Mouse (Mus musculus) limb, embryonic 14.5 days (tissue): ENCODE data around the gene Otogl. TPM values are rescaled to one million over a fixed set of nuclear protein-coding genes. Genes with fewer than 3 reads are reported as not detected.
A peak's percentile ranks its signal among the peaks of the same experiment; 100 is the strongest.
"Not testable (repeated sequence)": the region's sequence is repeated elsewhere in the genome, so short reads cannot be mapped to it uniquely, and the experiment has no call there.

Experiments used
- ATAC-seq: fragments of 200-750 bp; cut with Nextera tagmentation; 2 replicates; pipeline ENCODE4 v1.8.0; 2017; ENCODE audit warnings: low read depth, moderate number of reproducible peaks, moderate TSS enrichment; ENCODE audit not compliant: low FRiP score
- DNase-seq: peaks from one replicate; pipeline ENCODE4 v3.0.0-alpha.2; 2015; ENCODE audit warnings: low spot score
- H3K27ac ChIP-seq: fragments of 300-500 bp; sonication (generic); replicated peaks from 2 replicates; pipeline ENCODE4 v1.5.1; 2014; ENCODE audit warnings: low read depth, mild to moderate bottlenecking, low read length, moderate library complexity, mixed read lengths
- H3K27me3 ChIP-seq: fragments of 300-500 bp; sonication (generic); 2 replicates; pipeline ENCODE4 v1.6.1; 2014; ENCODE audit warnings: low read length, mixed read lengths; ENCODE audit not compliant: control insufficient read depth, insufficient read depth
- H3K36me3 ChIP-seq: fragments of 300-500 bp; sonication (generic); 2 replicates; pipeline ENCODE4 v1.6.1; 2014; ENCODE audit warnings: mild to moderate bottlenecking, low read length, moderate library complexity, mixed read lengths; ENCODE audit not compliant: control insufficient read depth, insufficient read depth
- H3K4me1 ChIP-seq: fragments of 300-500 bp; sonication (generic); 2 replicates; pipeline ENCODE4 v1.6.1; 2014; ENCODE audit warnings: antibody characterized with exemption, low read length, mixed read lengths; ENCODE audit not compliant: control insufficient read depth, insufficient read depth
- H3K4me2 ChIP-seq: fragments of 300-500 bp; sonication (generic); replicated peaks from 2 replicates; pipeline ENCODE4 v1.6.1; 2014; ENCODE audit warnings: low read depth, mild to moderate bottlenecking, low read length, moderate library complexity; ENCODE audit not compliant: severe bottlenecking
- H3K4me3 ChIP-seq: fragments of 300-500 bp; sonication (generic); replicated peaks from 2 replicates; pipeline ENCODE4 v1.5.1; 2014; ENCODE audit warnings: low read length
- H3K9ac ChIP-seq: fragments of 300-500 bp; sonication (generic); 2 replicates; pipeline ENCODE4 v1.6.1; 2014; ENCODE audit warnings: mild to moderate bottlenecking, low read depth, low read length, moderate library complexity; ENCODE audit not compliant: severe bottlenecking
- H3K9me3 ChIP-seq: fragments of 300-500 bp; sonication (generic); 2 replicates; pipeline ENCODE4 v1.6.1; 2016; ENCODE audit warnings: low read length; ENCODE audit not compliant: control insufficient read depth
- POLR2A ChIP-seq: fragments of 200-500 bp; IDR thresholded peaks from 2 replicates; pipeline ENCODE4 v1.8.0; 2012; ENCODE audit warnings: inconsistent platforms, mild to moderate bottlenecking, moderate library complexity, borderline replicate concordance; ENCODE audit not compliant: insufficient read depth, insufficient read length; ENCODE audit errors: extremely low read depth
- WGBS: fragments of 180-500 bp; shearing (Covaris S2); extraction: QIAGEN DNeasy Blood & Tissue Kit; methylation state at CpG from one replicate; pipeline ENCODE4 v1.1.7; 2014; 5-methylcytosine and 5-hydroxymethylcytosine counted together
- polyA plus RNA-seq, 2 experiments: library from polyadenylated mRNA; depleted of rRNA in 1 of 2; stranded (reverse) in 1 of 2; unstranded in 1 of 2; fragments of >200 nt; fragmentation: Nextera tagmentation in 1 of 2; extraction: Ambion mirVana in 1 of 2; gene quantifications; 2 replicates each; pipeline versions ENCODE4 v1.2.1 to v1.2.3; 2012 to 2014

Gene Otogl
- polyA plus RNA-seq, 2 experiments = 0.51 to 0.93 TPM

- no peak overlapping the region for H3K4me3 ChIP-seq
- H3K36me3 ChIP-seq = no peaks in the 10 kb centered on the region
- H3K27me3 ChIP-seq = no peaks in the 10 kb centered on the region
- H3K9me3 ChIP-seq = no peaks in the 10 kb centered on the region
- no peak overlapping the region for H3K27ac ChIP-seq
- no peak overlapping the region for H3K9ac ChIP-seq
- no peak for TF ChIP-seq POLR2A
- ATAC-seq (no peak), DNase-seq (no peak)
- 80% methylated on average over 2 of the region's 2 CpGs for WGBS
- H3K4me1 ChIP-seq = no peaks in the 10 kb centered on the region
- H3K4me2 ChIP-seq = no peak overlapping the region
Observed at GRCm38 (mm10) chr10:107805203-107805602, 106.7 kb downstream of the Otogl start.

DNA sequence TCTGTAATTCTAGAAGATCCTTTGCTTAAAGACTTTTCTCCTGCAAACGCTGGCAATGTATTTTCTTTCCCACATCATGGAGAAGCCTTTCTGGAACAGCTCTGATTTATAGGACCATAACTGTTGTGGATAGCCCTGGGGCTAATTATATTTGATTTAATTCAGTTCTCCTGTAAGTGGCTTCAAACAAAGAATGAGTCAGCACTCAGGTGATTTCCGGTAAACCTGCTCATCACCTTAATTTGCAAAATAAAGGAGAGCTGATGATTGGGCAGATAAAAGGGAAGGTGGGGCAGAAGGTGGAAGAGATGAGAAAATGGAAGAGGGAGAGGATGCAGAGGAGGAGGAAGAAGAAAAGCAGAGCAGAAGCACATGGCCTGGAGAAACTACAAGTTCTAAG is 107.6 kb downstream of the Otogl start:
- not testable (repeated sequence) for H3K9ac ChIP-seq, H3K27ac ChIP-seq, ATAC-seq, H3K4me2 ChIP-seq, H3K9me3 ChIP-seq, H3K4me1 ChIP-seq, H3K27me3 ChIP-seq, H3K36me3 ChIP-seq, DNase-seq, H3K4me3 ChIP-seq
- 30% methylated on average over 2 of the region's 2 CpGs for WGBS

GRCm38 (mm10) chr10:107799671-107800353 is 112.1 kb downstream of the Otogl start:
- H3K9ac ChIP-seq = no peak overlapping the region
- no peaks in the 10 kb centered on the region for H3K4me1 ChIP-seq
- H3K27me3 ChIP-seq = no peaks in the 10 kb centered on the region
- DNase-seq (peak; percentile 68), ATAC-seq (peak; percentile 57; the same call in 1 of the 2 replicates)
- TF ChIP-seq POLR2A = no peak
- H3K9me3 ChIP-seq = no peaks in the 10 kb centered on the region
- no peak overlapping the region for H3K4me3 ChIP-seq
- no peak overlapping the region for H3K4me2 ChIP-seq
- H3K27ac ChIP-seq = no peak overlapping the region
- WGBS = 15% methylated on average over 7 of the region's 7 CpGs
- H3K36me3 ChIP-seq = no peaks in the 10 kb centered on the region

DNA sequence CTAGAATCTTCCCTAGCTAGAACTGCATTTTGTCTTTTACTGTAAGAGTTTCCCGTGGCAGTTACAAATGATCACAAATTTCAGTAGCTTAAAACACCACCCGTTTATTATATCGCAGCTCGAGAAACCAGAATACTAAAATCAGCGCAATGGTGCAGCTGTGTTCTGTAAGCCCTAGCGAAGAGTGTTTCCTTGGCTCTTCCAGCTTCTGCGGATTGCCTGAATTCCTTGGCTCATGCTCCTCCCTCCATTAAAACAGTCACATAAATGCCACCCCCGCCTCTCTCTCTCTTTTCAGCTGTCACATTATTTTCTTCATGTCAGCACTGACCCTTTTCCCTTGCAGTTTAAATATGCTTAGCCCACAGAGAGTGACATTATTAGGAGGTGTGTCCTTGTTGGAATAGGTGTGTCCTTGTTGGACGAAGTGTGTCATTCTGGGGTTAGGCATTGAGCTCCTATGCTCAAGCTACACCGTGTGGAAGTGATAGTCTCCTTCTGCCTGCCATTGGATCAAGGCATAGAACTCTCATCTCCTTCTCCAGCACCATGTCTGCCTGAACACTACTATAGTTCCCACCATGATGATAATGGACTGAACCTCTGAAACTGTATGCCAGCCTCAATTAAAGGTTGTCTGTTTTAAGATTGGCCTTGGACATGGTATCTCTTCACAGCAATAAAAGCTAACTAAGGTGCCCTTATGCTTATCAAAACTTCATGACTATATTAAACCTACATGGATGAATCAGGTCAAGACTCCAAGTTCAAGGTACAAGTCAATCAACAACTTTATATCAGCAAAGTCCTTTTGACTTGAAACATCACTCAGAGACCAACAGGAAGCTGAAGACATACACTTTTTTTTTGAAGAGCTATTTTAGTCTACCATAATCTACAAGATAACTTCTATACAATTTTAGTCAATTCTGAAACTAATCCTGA is 116.8 kb downstream of the Otogl start:
- Histone ChIP-seq H3K36me3 (no peaks in the 10 kb centered on the region), H3K9me3 (no peaks in the 10 kb centered on the region), H3K4me2 (no peak overlapping the region), H3K4me3 (no peak overlapping the region), H3K27ac (no peak overlapping the region), H3K4me1 (no peaks in the 10 kb centered on the region), H3K27me3 (no peaks in the 10 kb centered on the region), H3K9ac (no peak overlapping the region)
- no peak for TF ChIP-seq POLR2A
- 75% methylated on average over 10 of the region's 10 CpGs for WGBS
- ATAC-seq = peak; percentile 37; the same call in 1 of the 2 replicates
- peak; percentile 28 for DNase-seq

GRCm38 (mm10) chr10:107792491-107792890 is 119.4 kb downstream of the Otogl start:
- 76% methylated on average over 3 of the region's 3 CpGs for WGBS
- H3K9ac ChIP-seq = no peak overlapping the region
- no peak overlapping the region for H3K4me2 ChIP-seq
- no peak for TF ChIP-seq POLR2A
- DNase-seq (no peak), ATAC-seq (no peak)
- H3K4me3 ChIP-seq = no peak overlapping the region
- H3K4me1 ChIP-seq = no peaks in the 10 kb centered on the region
- no peaks in the 10 kb centered on the region for H3K36me3 ChIP-seq
- H3K27ac ChIP-seq = no peak overlapping the region
- H3K27me3 ChIP-seq = no peaks in the 10 kb centered on the region
- H3K9me3 ChIP-seq = no peaks in the 10 kb centered on the region
